In the genomic region with DNA sequence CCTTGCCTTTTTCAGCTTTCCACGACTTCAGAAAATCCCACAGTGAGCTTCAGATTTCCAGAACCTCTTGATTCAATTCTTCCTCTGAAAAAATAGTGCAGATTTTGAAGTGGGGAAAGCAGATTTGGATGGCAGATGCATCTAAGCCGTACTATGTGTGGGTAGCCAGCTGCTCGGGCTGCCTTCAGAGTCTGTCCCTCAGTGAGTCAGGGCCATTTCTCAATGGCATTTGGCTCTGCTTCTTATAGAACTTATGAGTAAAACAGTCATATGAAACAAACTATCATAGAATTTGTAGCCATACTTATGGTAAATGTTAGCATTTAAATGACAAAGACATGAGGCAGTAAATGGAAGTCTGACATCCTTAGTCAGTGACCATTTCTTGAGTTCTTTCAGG, we compare ENCODE assay signal across 22 mouse cellular contexts.
DNase-seq lines count a peak whose midpoint lies in the region; ATAC-seq lines count a peak whose summit lies in the region.
"Had no signal": no experiment of that assay in that cellular context is flagged by ENCODE, and none has a peak within 500 bp of the region (broad histone marks: within the 10 kb centered on the region; RNA-seq: fewer than 3 reads in every experiment).

No protein-coding gene starts in this region.

- no peak overlapping the region for H3K9ac ChIP-seq in heart, embryonic 13.5 days
- H3K9ac ChIP-seq: heart, embryonic 15.5 days; hindbrain, embryonic 13.5 days; kidney, embryonic 15.5 days had no signal

- DNase-seq in heart, adult 18-20 months: no peak
- peak; percentile 26 for DNase-seq in right cerebral cortex, adult 18-20 months
- no peak for DNase-seq in right cerebral cortex, postnatal 4 days
- DNase-seq in layer of hippocampus, adult 9-11 months: peak; percentile 51
- no peak for DNase-seq in liver
- no peak for DNase-seq in gastrocnemius, postnatal 10 days
- DNase-seq: adrenal gland, postnatal 25 days; cerebellum, adult 9-10 months; gastrocnemius, postnatal 14 days; heart, postnatal 36 days; kidney, adult 11 months; kidney, postnatal 4 days; lung, postnatal 4 days; midbrain, embryonic 14.5 days; spleen, adult 18-20 months had no signal

- H3K27me3 ChIP-seq in heart, embryonic 13.5 days (replicated peaks): no peaks in the 10 kb centered on the region
- H3K27me3 ChIP-seq: heart, embryonic 15.5 days; hindbrain, embryonic 13.5 days; kidney, embryonic 15.5 days had no signal

- 67% methylated on average over 3 of the region's 3 CpGs for WGBS in heart, embryonic 13.5 days

- H3K27ac ChIP-seq in heart, embryonic 13.5 days (replicated peaks): 0 out of 2 replicates have a peak overlapping the region, but pooled peaks have one; percentile 12
- H3K27ac ChIP-seq: embryonic facial prominence, embryonic 10.5 days; heart, embryonic 15.5 days; hindbrain, embryonic 13.5 days; kidney, embryonic 15.5 days; limb, embryonic 10.5 days had no signal

- no peak overlapping the region for H3K4me3 ChIP-seq in heart, embryonic 13.5 days
- H3K4me3 ChIP-seq: embryonic facial prominence, embryonic 10.5 days; heart, embryonic 15.5 days; hindbrain, embryonic 13.5 days; kidney, embryonic 15.5 days; limb, embryonic 10.5 days had no signal

- no peak overlapping the region for H3K4me2 ChIP-seq in heart, embryonic 13.5 days
- H3K4me2 ChIP-seq: heart, embryonic 15.5 days; hindbrain, embryonic 13.5 days; kidney, embryonic 15.5 days had no signal

- ATAC-seq in heart, embryonic 13.5 days (ENCODE audit: extremely low read depth, insufficient number of reproducible peaks, low FRiP score, low TSS enrichment): no peak
- ATAC-seq: forebrain, embryonic 16.5 days had no signal

- H3K9me3 ChIP-seq in heart, embryonic 13.5 days: 0 out of 2 replicates have a peak, but pooled peaks cover 2% of the 10 kb centered on the region
- H3K9me3 ChIP-seq: embryonic facial prominence, embryonic 10.5 days; heart, embryonic 15.5 days; hindbrain, embryonic 13.5 days; kidney, embryonic 15.5 days; limb, embryonic 10.5 days had no signal

- peaks cover 9% of the 10 kb centered on the region; the same call in 1 of the 2 replicates for H3K4me1 ChIP-seq in heart, embryonic 13.5 days
- H3K4me1 ChIP-seq: embryonic facial prominence, embryonic 10.5 days; heart, embryonic 15.5 days; hindbrain, embryonic 13.5 days; kidney, embryonic 15.5 days had no signal

- H3K36me3 ChIP-seq in heart, embryonic 13.5 days: no peaks in the 10 kb centered on the region
- H3K36me3 ChIP-seq: embryonic facial prominence, embryonic 10.5 days; heart, embryonic 15.5 days; hindbrain, embryonic 13.5 days; kidney, embryonic 15.5 days; limb, embryonic 10.5 days had no signal

Comparison
In these comparisons a context has a peak if more than half of its experiments do, and no peak if none do; other contexts are left out.
1. DNase-seq: peak in right cerebral cortex, adult 18-20 months (single experiment) and layer of hippocampus, adult 9-11 months (single experiment); none in heart, adult 18-20 months (0 of 2), right cerebral cortex, postnatal 4 days (single experiment), liver (single experiment) and gastrocnemius, postnatal 10 days (single experiment).